Mouse (Mus musculus) lung, postnatal 0 days (tissue): ENCODE results near the gene Fank1.

Experiments
- CTCF ChIP-seq: IDR thresholded peaks from 2 replicates; pipeline ENCODE4 v1.5.1; 2016; ENCODE audit warnings: antibody characterized with exemption, mild to moderate bottlenecking
- EP300 ChIP-seq: IDR thresholded peaks from 2 replicates; pipeline ENCODE4 v1.6.1; 2016; ENCODE audit warnings: antibody characterized with exemption, mild to moderate bottlenecking, control low read depth

GRCm38 (mm10) chr7:133792771-133793170 lies 16.1 kb downstream of the Fank1 start:
- no peak for TF ChIP-seq EP300
- no peak for TF ChIP-seq CTCF
